Mouse (Mus musculus) intestine, postnatal 0 days (tissue): ENCODE results near the gene Gm20532. TPM values are rescaled to one million over a fixed set of nuclear protein-coding genes. Genes with fewer than 3 reads are reported as not detected.

Experiments used
- ATAC-seq: fragments of 200-750 bp; cut with Nextera tagmentation; 2 replicates; pipeline ENCODE4 v1.8.0; 2017; ENCODE audit warnings: mild to moderate bottlenecking, moderate TSS enrichment, moderate library complexity
- H3K27ac ChIP-seq: fragments of 300-500 bp; sonication (generic); 2 replicates; pipeline ENCODE4 v1.5.1; 2014; ENCODE audit warnings: mild to moderate bottlenecking, low read depth, low read length, moderate library complexity
- H3K27me3 ChIP-seq: fragments of 300-500 bp; sonication (generic); replicated peaks from 2 replicates; pipeline ENCODE4 v1.6.1; 2014; ENCODE audit warnings: low read length, mixed read lengths; ENCODE audit not compliant: control insufficient read depth, insufficient read depth
- H3K36me3 ChIP-seq: fragments of 300-500 bp; sonication (generic); 2 replicates; pipeline ENCODE4 v1.6.1; 2014; ENCODE audit warnings: mild to moderate bottlenecking, moderate library complexity; ENCODE audit not compliant: control insufficient read depth, insufficient read depth
- H3K4me1 ChIP-seq: fragments of 300-500 bp; sonication (generic); replicated peaks from 2 replicates; pipeline ENCODE4 v1.6.1; 2014; ENCODE audit warnings: antibody characterized with exemption, low read length, mixed read lengths; ENCODE audit not compliant: control insufficient read depth, insufficient read depth
- H3K4me2 ChIP-seq: fragments of 300-500 bp; sonication (generic); replicated peaks from 2 replicates; pipeline ENCODE4 v1.6.1; 2014; ENCODE audit warnings: low read depth, mild to moderate bottlenecking, moderate library complexity
- H3K4me3 ChIP-seq: fragments of 300-500 bp; sonication (generic); 2 replicates; pipeline ENCODE4 v1.5.1; 2014; ENCODE audit warnings: low read depth, low read length
- H3K9ac ChIP-seq: fragments of 300-500 bp; sonication (generic); 2 replicates; pipeline ENCODE4 v1.6.1; 2014; ENCODE audit warnings: mild to moderate bottlenecking, low read depth, low read length
- H3K9me3 ChIP-seq: fragments of 300-500 bp; sonication (generic); 2 replicates; pipeline ENCODE4 v1.6.1; 2016; ENCODE audit warnings: mixed run types; ENCODE audit not compliant: control insufficient read depth
- CTCF ChIP-seq: sonication (generic); IDR thresholded peaks from 2 replicates; pipeline ENCODE4 v1.5.1; 2016; ENCODE audit warnings: low read depth, mild to moderate bottlenecking, control low read depth, antibody characterized with exemption, moderate library complexity
- WGBS: fragments of 180-500 bp; shearing (Covaris S2); extraction: QIAGEN DNeasy Blood & Tissue Kit; methylation state at CpG from one replicate; pipeline ENCODE4 v1.1.7; 2014; 5-methylcytosine and 5-hydroxymethylcytosine counted together
- polyA plus RNA-seq: library from polyadenylated mRNA; unstranded; fragments of >200 nt; fragmentation: Nextera tagmentation; extraction: Ambion mirVana; gene quantifications from 2 replicates; pipeline ENCODE4 v1.2.1, GENCODE M21; 2015

Gene Gm20532
- polyA plus RNA-seq, 1 experiment from 2014 or later: not detected

- 73% methylated on average over 3 of the region's 3 CpGs for WGBS
- Histone ChIP-seq H3K36me3 (no peaks in the 10 kb centered on the region), H3K4me3 (no peak overlapping the region), H3K4me1 (0 out of 2 replicates have a peak, but pooled peaks cover 3% of the 10 kb centered on the region), H3K4me2 (no peak overlapping the region), H3K9ac (no peak overlapping the region), H3K27me3 (no peaks in the 10 kb centered on the region), H3K27ac (no peak overlapping the region), H3K9me3 (no peaks in the 10 kb centered on the region)
- TF ChIP-seq CTCF: peak; percentile 47
- no peak for ATAC-seq
Measured at GRCm38 (mm10) chr2:26626081-26626480, 39.6 kb downstream of the Gm20532 start.

GRCm38 (mm10) chr2:26627921-26628739 is 41.7 kb downstream of the Gm20532 start, which contains the start of gene Fam69b:
Gene Fam69b (plus strand): TSS chr2:26628457.
- H3K27me3 ChIP-seq: no peaks in the 10 kb centered on the region
- ATAC-seq: peak; percentile 34
- TF ChIP-seq CTCF: no peak
- 0 out of 2 replicates have a peak, but pooled peaks cover 3% of the 10 kb centered on the region for H3K4me1 ChIP-seq
- WGBS: under 1% methylated on average over 52 of the region's 70 CpGs
- peak within 1 kb of the TSS; percentile 48 for H3K4me3 ChIP-seq
- H3K4me2 ChIP-seq: peak within 1 kb of the TSS; percentile 90
- no peak within 1 kb of the TSS for H3K27ac ChIP-seq
- no peaks in the 10 kb centered on the region for H3K36me3 ChIP-seq
- H3K9ac ChIP-seq: peak within 1 kb of the TSS; percentile 55
- H3K9me3 ChIP-seq: no peaks in the 10 kb centered on the region

- H3K36me3 ChIP-seq: no peaks in the 10 kb centered on the region
- no peaks in the 10 kb centered on the region for H3K27me3 ChIP-seq
- peak overlapping the region; percentile 55; the same call in 1 of the 2 replicates for H3K9ac ChIP-seq
- H3K4me1 ChIP-seq: 0 out of 2 replicates have a peak, but pooled peaks cover 3% of the 10 kb centered on the region
- 37% methylated on average over 5 of the region's 5 CpGs for WGBS
- H3K4me3 ChIP-seq: peak overlapping the region; percentile 48
- H3K9me3 ChIP-seq: no peaks in the 10 kb centered on the region
- no peak overlapping the region for H3K27ac ChIP-seq
- peak; percentile 10; the same call in 1 of the 2 replicates for ATAC-seq
- no peak for TF ChIP-seq CTCF
- peak overlapping the region; percentile 90 for H3K4me2 ChIP-seq
Measured at GRCm38 (mm10) chr2:26628792-26629437, 42.5 kb downstream of the Gm20532 start.

GRCm38 (mm10) chr2:26632541-26633395 is 46.3 kb downstream of the Gm20532 start:
- H3K4me1 ChIP-seq: 0 out of 2 replicates have a peak, but pooled peaks cover 3% of the 10 kb centered on the region
- no peak for ATAC-seq
- 87% methylated on average over 16 of the region's 16 CpGs for WGBS
- H3K9ac ChIP-seq: no peak overlapping the region
- no peak overlapping the region for H3K27ac ChIP-seq
- no peak overlapping the region for H3K4me3 ChIP-seq
- no peaks in the 10 kb centered on the region for H3K27me3 ChIP-seq
- H3K36me3 ChIP-seq: peaks cover 35% of the 10 kb centered on the region
- TF ChIP-seq CTCF: no peak
- no peaks in the 10 kb centered on the region for H3K9me3 ChIP-seq
- no peak overlapping the region for H3K4me2 ChIP-seq

GRCm38 (mm10) chr2:26633953-26634530 is 47.6 kb downstream of the Gm20532 start:
- WGBS: 66% methylated on average over 4 of the region's 4 CpGs
- Histone ChIP-seq H3K9me3 (no peaks in the 10 kb centered on the region), H3K27ac (no peak overlapping the region), H3K4me1 (0 out of 2 replicates have a peak, but pooled peaks cover 7% of the 10 kb centered on the region), H3K36me3 (peaks cover 43% of the 10 kb centered on the region), H3K9ac (no peak overlapping the region), H3K4me3 (no peak overlapping the region), H3K4me2 (no peak overlapping the region), H3K27me3 (no peaks in the 10 kb centered on the region)
- no peak for ATAC-seq
- no peak for TF ChIP-seq CTCF
